Mouse (Mus musculus) forebrain, embryonic 12.5 days (tissue): ENCODE data around the gene Stn1. TPM values are rescaled to one million over a fixed set of nuclear protein-coding genes. Genes with fewer than 3 reads are reported as not detected.
"Not testable (repeated sequence)": the region's sequence is repeated elsewhere in the genome, so short reads cannot be mapped to it uniquely, and the experiment has no call there.

Experiments used
- ATAC-seq: fragments of 200-750 bp; cut with Nextera tagmentation; 2 replicates; pipeline ENCODE4 v1.8.0; 2017; ENCODE audit warnings: moderate TSS enrichment; ENCODE audit not compliant: low FRiP score
- H3K27ac ChIP-seq: fragments of 300-500 bp; sonication (generic); 2 replicates; pipeline ENCODE4 v1.5.1; 2016; ENCODE audit warnings: mild to moderate bottlenecking
- H3K27me3 ChIP-seq: fragments of 300-500 bp; sonication (generic); 2 replicates; pipeline ENCODE4 v1.6.1; 2016; ENCODE audit warnings: mild to moderate bottlenecking
- H3K36me3 ChIP-seq: fragments of 300-500 bp; sonication (generic); replicated peaks from 2 replicates; pipeline ENCODE4 v1.6.1; 2016; ENCODE audit warnings: mild to moderate bottlenecking
- H3K4me1 ChIP-seq: fragments of 300-500 bp; sonication (generic); 2 replicates; pipeline ENCODE4 v1.6.1; 2016
- H3K4me2 ChIP-seq: fragments of 300-500 bp; sonication (generic); 2 replicates; pipeline ENCODE4 v1.6.1; 2016; ENCODE audit warnings: mild to moderate bottlenecking, moderate library complexity
- H3K4me3 ChIP-seq: fragments of 300-500 bp; sonication (generic); replicated peaks from 2 replicates; pipeline ENCODE4 v1.5.1; 2016; ENCODE audit warnings: mild to moderate bottlenecking
- H3K9ac ChIP-seq: fragments of 300-500 bp; sonication (generic); 2 replicates; pipeline ENCODE4 v1.6.1; 2016; ENCODE audit warnings: mild to moderate bottlenecking
- H3K9me3 ChIP-seq: fragments of 300-500 bp; sonication (generic); 2 replicates; pipeline ENCODE4 v1.6.1; 2016
- WGBS: fragments of 180-500 bp; shearing (Covaris S2); methylation state at CpG from one replicate; pipeline ENCODE4 v1.1.7; 2016; 5-methylcytosine and 5-hydroxymethylcytosine counted together
- polyA plus RNA-seq: library from polyadenylated mRNA; unstranded; fragments of >200 nt; fragmentation: Nextera tagmentation; extraction: Ambion mirVana; gene quantifications from 2 replicates; pipeline ENCODE4 v1.2.1, GENCODE M21; 2016

Gene Stn1
- 37.2 and 45.3 TPM in 2 replicates for polyA plus RNA-seq

DNA sequence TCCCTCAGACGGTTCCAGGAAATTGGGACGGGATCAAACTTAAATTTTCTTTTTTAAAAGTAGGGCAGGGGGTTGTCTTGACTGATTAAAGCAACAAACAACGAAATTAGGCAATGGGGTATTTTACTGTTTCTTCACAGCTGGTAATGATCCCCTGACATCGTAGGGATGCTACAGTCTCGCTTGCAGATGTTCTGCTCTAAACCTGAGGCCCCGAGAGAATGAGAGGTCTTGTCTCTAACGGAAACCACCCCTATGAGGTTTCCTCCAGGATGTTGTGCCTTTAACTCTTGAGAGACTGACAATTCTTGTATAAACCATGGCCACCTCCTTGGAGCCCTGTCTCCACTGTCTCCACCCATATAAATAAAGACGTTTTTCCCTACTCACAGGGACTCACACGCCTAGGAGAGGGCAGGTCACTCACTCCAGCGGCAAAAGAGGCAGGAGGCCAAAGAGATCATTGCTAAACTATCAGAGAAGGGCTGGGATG lies at the start of gene Stn1:
Stn1 (minus strand) TSS at position 208 of the 493 bp plus-strand sequence.
- peak within 1 kb of the TSS; percentile 62 for H3K9ac ChIP-seq
- H3K4me2 ChIP-seq = peak within 1 kb of the TSS; percentile 68
- peak; percentile 42 for ATAC-seq
- no peaks in the 10 kb centered on the region for H3K9me3 ChIP-seq
- WGBS = 5% methylated on average over 10 of the region's 10 CpGs
- peaks cover 11% of the 10 kb centered on the region for H3K36me3 ChIP-seq
- peaks cover 14% of the 10 kb centered on the region for H3K4me1 ChIP-seq
- no peaks in the 10 kb centered on the region for H3K27me3 ChIP-seq
- H3K4me3 ChIP-seq = peak within 1 kb of the TSS; percentile 52
- H3K27ac ChIP-seq = peak within 1 kb of the TSS; percentile 54

DNA sequence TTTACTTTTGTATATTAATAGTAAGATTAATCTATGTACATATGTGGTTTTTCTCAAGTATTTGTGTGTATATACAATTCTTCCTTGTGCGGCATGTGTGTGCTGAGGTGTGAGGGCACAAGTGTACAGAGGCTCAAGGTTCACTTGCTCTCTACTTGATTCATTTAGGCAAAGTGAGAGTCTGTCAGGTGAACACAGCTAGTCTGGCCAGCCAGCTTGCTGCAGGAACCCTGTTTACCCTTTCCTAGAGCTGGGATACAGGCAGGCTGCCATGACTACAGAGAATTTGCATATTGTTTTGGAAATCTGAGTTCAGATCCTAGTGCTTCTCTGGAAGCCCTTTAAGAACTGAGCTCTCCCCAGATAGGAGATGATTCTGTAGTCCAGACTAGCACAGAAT lies 49.7 kb upstream of the Stn1 start:
- Histone ChIP-seq H3K9ac (no peak overlapping the region), H3K4me3 (no peak overlapping the region), H3K9me3 (no peaks in the 10 kb centered on the region), H3K4me2 (no peak overlapping the region), H3K27ac (no peak overlapping the region), H3K27me3 (no peaks in the 10 kb centered on the region), H3K4me1 (peaks cover 20% of the 10 kb centered on the region), H3K36me3 (no peaks in the 10 kb centered on the region)
- 95% methylated on average over 1 of the region's 1 CpGs for WGBS
- ATAC-seq = no peak

DNA sequence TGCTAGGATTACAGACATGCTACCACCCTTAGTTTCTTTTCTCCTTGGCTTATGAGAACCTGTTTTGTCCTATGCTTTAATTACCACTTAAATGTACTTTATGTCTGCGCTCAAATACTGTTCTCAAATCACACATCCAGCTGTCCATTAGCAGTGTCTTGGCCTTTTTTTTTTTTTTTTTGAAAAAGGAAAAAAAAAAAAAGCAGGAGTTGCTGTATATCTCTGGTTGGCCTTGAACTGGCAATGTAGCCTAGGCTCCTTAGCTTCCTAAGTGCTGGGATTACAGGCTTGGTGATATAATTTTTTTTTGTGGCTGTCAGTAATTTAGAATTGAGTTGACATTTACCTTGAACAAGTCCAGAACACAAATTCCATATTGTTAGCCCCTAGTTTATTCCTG lies 48.5 kb upstream of the Stn1 start:
- no peak overlapping the region for H3K4me2 ChIP-seq
- WGBS = 61% methylated on average over 1 of the region's 1 CpGs
- no peak overlapping the region for H3K9ac ChIP-seq

DNA sequence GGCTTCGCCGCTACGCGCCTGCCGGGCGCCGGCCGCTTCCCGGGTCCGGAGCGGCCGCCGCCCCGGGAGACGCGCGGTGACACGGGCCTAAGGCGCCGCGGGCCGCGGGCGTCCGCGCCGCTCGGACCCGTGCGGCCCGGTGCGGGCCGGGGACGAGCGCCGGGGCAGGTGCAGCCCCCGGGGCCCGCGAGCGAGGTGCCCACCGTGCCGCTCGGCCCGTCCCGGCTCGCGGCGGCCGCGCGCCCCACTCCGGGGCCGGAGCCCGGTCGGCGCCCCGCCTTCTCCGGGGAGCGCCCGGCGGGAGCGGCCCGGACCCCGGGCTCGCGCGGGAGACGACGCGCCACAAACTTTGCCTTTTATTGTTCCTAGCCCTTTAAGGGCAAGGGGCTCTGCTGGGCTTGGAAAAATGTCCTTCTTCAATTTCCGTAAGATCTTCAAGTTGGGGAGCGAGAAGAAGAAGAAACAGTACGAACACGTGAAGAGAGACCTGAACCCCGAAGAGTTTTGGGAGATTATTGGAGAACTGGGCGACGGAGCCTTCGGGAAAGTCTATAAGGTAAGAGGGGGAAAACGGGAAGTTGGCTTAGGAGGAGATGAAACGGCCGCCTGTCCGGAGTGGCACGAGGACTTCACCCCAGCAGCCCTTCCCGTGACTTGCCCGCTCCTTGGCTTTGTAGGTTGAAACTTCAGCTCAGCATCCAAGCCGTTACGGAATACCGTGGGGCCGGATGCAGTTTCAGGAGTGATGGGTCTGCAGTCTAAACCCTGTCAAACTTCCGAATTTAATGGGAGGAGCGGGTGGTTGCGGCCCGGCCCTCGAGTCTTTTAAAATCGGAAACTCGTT lies 42.7 kb upstream of the Stn1 start:
- no peaks in the 10 kb centered on the region for H3K36me3 ChIP-seq
- peaks cover 31% of the 10 kb centered on the region for H3K4me1 ChIP-seq
- H3K4me2 ChIP-seq = peak overlapping the region; percentile 89
- H3K27ac ChIP-seq = peak overlapping the region; percentile 92
- H3K9me3 ChIP-seq = no peaks in the 10 kb centered on the region
- peak; percentile 85 for ATAC-seq
- under 1% methylated on average over 60 of the region's 96 CpGs for WGBS
- no peaks in the 10 kb centered on the region for H3K27me3 ChIP-seq
- H3K4me3 ChIP-seq = peak overlapping the region; percentile 84
- H3K9ac ChIP-seq = peak overlapping the region; percentile 92

More for the DNA sequence above, 48.5 kb upstream of the Stn1 start:
- H3K4me1 ChIP-seq = peaks cover 32% of the 10 kb centered on the region
- no peaks in the 10 kb centered on the region for H3K36me3 ChIP-seq
- no peak overlapping the region for H3K27ac ChIP-seq
- no peaks in the 10 kb centered on the region for H3K27me3 ChIP-seq
- no peak for ATAC-seq
- H3K9me3 ChIP-seq = no peaks in the 10 kb centered on the region
- H3K4me3 ChIP-seq = no peak overlapping the region

DNA sequence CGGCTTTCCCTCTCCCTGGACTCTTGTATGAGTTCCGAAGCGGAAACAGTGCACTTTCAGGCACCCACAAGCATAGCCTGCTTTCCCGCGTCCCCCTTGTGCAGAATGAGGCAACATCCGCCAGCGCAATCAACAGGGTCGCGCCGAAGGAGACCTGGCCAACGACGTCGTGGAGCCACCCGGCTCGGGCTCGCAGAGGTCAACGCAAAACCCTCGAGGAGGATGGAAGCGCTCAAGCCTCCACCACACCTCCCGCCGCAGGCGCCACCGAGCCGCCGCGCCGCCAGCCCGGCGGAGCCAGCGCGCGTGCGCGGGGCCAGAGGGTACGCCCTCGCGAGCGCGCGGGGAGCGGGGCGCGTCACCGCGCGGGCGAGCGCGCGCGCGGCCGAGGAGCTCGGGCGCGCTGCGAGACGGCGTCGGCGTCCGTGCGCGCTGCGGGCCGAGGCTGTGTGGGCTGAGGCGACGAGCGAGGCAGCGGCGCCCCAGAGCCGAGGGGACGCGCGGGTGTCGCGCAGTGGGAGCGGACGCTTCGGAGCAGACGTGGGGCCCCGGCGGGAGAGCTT lies 42.0 kb upstream of the Stn1 start, which contains the start of gene Slk:
Slk (plus strand) TSS at position 454 of the 563 bp plus-strand sequence.
- ATAC-seq = peak; percentile 93
- peak within 1 kb of the TSS; percentile 92 for H3K27ac ChIP-seq
- H3K4me3 ChIP-seq = peak within 1 kb of the TSS; percentile 84
- H3K27me3 ChIP-seq = no peaks in the 10 kb centered on the region
- H3K9me3 ChIP-seq = no peaks in the 10 kb centered on the region
- peak within 1 kb of the TSS; percentile 92 for H3K9ac ChIP-seq
- H3K4me1 ChIP-seq = peaks cover 31% of the 10 kb centered on the region
- no peaks in the 10 kb centered on the region for H3K36me3 ChIP-seq
- peak within 1 kb of the TSS; percentile 89 for H3K4me2 ChIP-seq
- under 1% methylated on average over 83 of the region's 83 CpGs for WGBS

DNA sequence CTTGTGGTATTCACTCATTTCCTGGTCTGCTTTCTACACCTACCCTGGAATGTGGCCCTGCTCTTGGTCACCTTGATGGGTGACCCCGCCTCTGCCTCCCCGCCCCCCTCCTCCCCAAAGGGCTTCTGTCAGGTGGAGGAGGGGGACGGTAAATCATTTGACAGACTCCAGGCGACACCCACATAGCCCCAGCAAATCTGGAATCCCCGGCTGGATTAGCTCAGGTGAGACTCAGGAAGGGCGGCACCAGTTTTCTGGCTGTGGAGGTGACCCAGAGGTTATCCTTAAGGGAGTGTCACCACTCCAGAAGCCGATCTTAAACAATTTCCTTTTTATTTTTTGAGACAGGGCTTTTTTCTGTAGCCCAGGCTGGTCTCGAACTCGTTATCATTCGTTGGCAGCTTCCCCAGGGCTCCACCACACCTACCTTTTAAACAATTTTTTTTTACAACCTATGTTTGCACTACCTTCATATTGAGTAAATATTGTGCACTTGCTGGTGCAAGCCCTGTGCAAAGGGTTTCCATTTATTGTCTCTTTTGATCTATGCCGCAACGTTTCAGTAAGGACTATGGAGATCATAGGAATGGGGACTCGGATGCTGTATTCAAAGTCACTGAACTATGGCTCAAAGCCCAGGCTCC lies 41.4 kb upstream of the Stn1 start:
- Histone ChIP-seq H3K9ac (peak overlapping the region; percentile 92), H3K9me3 (no peaks in the 10 kb centered on the region), H3K27ac (peak overlapping the region; percentile 92), H3K36me3 (no peaks in the 10 kb centered on the region), H3K27me3 (no peaks in the 10 kb centered on the region), H3K4me3 (peak overlapping the region; percentile 84), H3K4me1 (peaks cover 31% of the 10 kb centered on the region), H3K4me2 (peak overlapping the region; percentile 89)
- 15% methylated on average over 13 of the region's 13 CpGs for WGBS
- ATAC-seq = no peak

DNA sequence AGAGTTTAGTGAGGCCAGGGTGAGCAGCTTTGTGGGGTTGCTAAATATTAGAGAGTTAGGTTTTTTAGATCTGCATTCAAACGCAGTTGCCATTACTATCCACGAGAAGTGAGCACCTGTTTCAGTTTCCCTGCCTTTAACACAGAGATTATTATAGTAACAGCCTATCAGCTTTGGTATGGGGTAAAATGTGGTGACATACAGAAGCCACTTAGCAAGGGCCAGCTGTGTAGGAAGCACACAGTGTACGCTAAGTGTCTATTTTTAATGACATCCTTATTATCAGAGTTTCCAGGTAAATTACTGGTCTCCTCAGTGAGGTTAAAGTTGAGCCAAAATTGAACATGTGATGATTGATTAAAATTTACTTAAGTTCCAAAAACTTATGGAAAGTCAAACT lies 36.4 kb upstream of the Stn1 start:
- Histone ChIP-seq H3K4me2 (no peak overlapping the region), H3K36me3 (no peaks in the 10 kb centered on the region), H3K4me1 (peaks cover 4% of the 10 kb centered on the region), H3K9ac (no peak overlapping the region), H3K27ac (no peak overlapping the region), H3K27me3 (0 out of 2 replicates have a peak, but pooled peaks cover 6% of the 10 kb centered on the region), H3K4me3 (no peak overlapping the region), H3K9me3 (no peaks in the 10 kb centered on the region)
- no peak for ATAC-seq
- WGBS = 89% methylated on average over 3 of the region's 3 CpGs

DNA sequence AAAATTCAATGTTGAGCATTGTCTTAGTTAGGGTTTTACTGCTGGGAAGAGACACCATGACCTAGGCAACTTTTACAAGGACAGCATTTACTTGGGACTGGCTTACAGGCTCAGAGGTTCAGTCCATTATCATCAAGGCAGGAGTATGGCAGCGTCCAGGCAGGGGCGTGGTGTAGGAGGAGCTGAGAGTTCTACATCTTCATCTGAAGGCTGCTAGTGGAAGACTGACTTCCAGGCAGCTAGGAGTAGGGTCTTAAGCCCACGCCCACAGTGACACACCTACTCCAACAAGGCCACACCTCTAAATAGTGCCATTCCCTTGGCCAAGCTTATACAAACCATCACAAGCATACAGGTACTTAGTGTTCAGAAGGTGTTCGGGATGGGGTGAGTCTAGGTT lies 34.7 kb upstream of the Stn1 start:
- H3K27me3 ChIP-seq = 0 out of 2 replicates have a peak, but pooled peaks cover 14% of the 10 kb centered on the region
- not testable (repeated sequence) for H3K4me2 ChIP-seq, H3K4me3 ChIP-seq, H3K9me3 ChIP-seq, H3K4me1 ChIP-seq, H3K36me3 ChIP-seq, ATAC-seq, H3K9ac ChIP-seq, H3K27ac ChIP-seq
- WGBS = 68% methylated on average over 4 of the region's 4 CpGs

DNA sequence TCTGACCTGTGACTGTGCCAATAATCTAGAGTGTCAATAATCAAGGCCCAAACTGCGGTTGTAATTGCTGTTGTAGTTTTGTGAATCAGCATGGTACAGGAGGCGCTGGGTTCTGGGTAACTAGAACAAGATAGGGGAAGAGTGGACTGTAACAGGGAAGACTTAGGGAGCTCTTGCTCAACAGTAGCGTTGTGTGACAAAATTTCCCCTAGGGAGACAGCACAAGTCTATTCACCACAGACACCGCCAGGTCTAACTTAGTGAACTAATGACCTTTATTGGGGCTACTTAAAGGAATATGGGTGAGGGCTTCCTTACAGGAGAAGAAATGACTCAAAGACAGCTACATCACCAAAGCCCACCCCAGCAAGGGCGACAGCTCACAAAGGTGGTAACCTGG lies 32.7 kb upstream of the Stn1 start:
- H3K9me3 ChIP-seq = no peaks in the 10 kb centered on the region
- no peak overlapping the region for H3K4me3 ChIP-seq
- H3K27me3 ChIP-seq = peaks cover 21% of the 10 kb centered on the region; the same call in 1 of the 2 replicates
- 95% methylated on average over 5 of the region's 5 CpGs for WGBS
- no peaks in the 10 kb centered on the region for H3K36me3 ChIP-seq
- H3K4me1 ChIP-seq = peaks cover 11% of the 10 kb centered on the region; the same call in 1 of the 2 replicates
- no peak overlapping the region for H3K27ac ChIP-seq
- no peak overlapping the region for H3K9ac ChIP-seq
- H3K4me2 ChIP-seq = no peak overlapping the region
- ATAC-seq = no peak

DNA sequence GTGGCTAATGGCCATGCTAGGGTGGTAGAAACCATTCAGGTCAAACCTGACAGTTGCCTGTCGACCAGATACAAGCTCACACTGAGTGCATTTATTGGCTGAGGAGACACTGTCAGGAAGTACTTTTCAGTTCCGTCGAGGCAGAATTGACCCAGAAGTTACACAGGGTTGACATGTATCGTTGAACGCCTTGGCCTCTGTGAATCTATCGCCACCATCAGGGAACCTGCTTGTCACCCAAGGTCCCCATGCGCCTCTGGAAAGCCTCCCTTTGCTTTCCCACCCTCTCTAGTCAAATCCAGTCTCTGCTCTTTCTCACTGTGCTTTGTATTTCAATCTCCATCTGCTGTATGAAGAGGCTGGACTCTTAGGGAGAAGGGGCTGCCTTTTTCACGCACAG lies 28.7 kb upstream of the Stn1 start:
- Histone ChIP-seq H3K4me3 (no peak overlapping the region), H3K4me1 (peaks cover 18% of the 10 kb centered on the region; the same call in 1 of the 2 replicates), H3K4me2 (no peak overlapping the region), H3K36me3 (no peaks in the 10 kb centered on the region), H3K9ac (no peak overlapping the region), H3K27me3 (peaks cover 30% of the 10 kb centered on the region), H3K9me3 (no peaks in the 10 kb centered on the region), H3K27ac (no peak overlapping the region)
- ATAC-seq = no peak
- WGBS = 81% methylated on average over 8 of the region's 8 CpGs

DNA sequence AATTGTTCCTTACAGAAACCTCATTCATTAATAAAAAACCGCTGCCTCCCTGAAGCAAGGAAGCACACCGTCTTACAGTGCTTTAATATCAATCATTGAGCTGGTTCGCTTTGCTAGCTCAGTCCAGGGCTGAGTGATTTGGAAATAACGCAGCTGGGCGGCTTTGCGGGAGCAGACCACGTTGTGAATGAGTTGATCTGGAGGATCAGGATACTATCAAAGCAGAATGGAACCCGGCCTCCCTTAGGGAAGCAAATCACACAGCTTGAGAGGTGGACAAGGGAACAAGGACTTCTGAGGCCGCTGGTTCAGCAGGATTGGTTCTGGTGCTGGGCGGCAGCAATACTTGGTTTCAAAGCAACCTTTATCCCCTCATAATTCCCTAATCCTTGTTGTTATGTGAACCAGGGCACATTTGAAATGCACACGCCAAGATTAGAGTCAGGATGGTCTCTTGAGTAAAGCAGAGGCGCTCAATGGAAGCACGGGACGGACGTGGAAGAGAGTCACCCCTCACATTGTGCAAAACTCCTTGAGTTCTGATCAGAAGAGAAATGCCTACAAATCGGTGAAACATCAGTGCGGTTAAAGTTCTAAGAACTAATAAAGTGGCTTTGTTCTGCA lies 27.8 kb upstream of the Stn1 start:
- ATAC-seq = no peak
- Histone ChIP-seq H3K4me3 (no peak overlapping the region), H3K4me2 (no peak overlapping the region), H3K27me3 (peaks cover 30% of the 10 kb centered on the region), H3K4me1 (peaks cover 18% of the 10 kb centered on the region; the same call in 1 of the 2 replicates), H3K9ac (no peak overlapping the region), H3K27ac (no peak overlapping the region), H3K9me3 (no peaks in the 10 kb centered on the region), H3K36me3 (no peaks in the 10 kb centered on the region)
- WGBS = 19% methylated on average over 17 of the region's 17 CpGs

DNA sequence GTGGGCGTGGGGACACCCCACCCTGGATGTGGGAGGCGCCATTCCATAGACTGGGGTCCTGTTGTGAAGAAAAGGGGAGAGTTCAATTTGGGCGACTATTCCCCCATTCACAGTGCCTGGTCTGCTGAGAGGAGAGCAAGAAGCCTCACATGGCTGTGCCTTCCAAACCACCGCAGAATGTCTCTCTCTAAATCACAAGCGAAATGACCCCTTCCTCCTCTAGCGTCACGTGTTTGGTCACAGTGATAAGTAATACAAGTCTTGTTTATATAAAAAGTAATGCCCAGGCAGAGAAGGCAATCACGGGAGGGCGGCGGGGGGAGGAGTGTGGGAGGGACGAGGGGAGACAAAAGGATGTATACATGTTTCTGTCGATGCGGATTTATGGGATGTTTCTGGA lies 26.4 kb upstream of the Stn1 start:
- ATAC-seq = no peak
- no peaks in the 10 kb centered on the region for H3K36me3 ChIP-seq
- whole genome bisulfite sequencing = 87% methylated on average over 13 of the region's 13 CpGs
- no peak overlapping the region for H3K9ac ChIP-seq
- H3K9me3 ChIP-seq = no peaks in the 10 kb centered on the region
- H3K27me3 ChIP-seq = peaks cover 24% of the 10 kb centered on the region
- no peak overlapping the region for H3K4me3 ChIP-seq
- peaks cover 30% of the 10 kb centered on the region for H3K4me1 ChIP-seq
- no peak overlapping the region for H3K4me2 ChIP-seq
- H3K27ac ChIP-seq = no peak overlapping the region
